Mouse (Mus musculus) embryo, embryonic 10.5 days (tissue): Measurements from ENCODE around the gene Bcam.
A peak's percentile ranks its signal among the peaks of the same experiment; 100 is the strongest.
"Not testable (repeated sequence)": the region's sequence is repeated elsewhere in the genome, so short reads cannot be mapped to it uniquely, and the experiment has no call there.

Experiments
- DNase-seq: peaks from one replicate; pipeline ENCODE4 v3.0.0-alpha.2; 2015; ENCODE audit warnings: low spot score

Bcam gene

DNA sequence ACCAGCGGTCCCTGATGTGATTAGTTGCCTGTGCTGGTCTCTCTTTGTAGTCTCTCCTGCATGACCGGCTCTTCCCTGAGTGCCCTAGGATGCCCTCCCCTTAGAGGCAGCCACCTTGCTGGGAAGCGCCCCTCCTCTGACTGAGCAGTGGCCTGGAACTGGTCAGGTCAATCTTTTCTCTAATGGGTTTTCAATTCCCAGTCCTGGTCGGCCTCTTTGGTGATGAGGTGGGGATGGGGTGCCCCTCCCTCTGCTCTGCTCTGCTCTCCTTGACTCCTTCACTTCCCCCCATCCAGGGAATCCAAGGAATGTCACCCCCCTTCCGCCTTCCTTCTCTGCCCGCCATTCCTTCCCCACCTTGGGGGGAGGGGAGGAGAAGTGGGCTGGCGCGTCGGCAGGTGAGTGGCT lies at the start of gene Bcam:
Bcam (minus strand) TSS at position 33 of the 408 bp plus-strand sequence.
- peak; percentile 77 for DNase-seq

DNA sequence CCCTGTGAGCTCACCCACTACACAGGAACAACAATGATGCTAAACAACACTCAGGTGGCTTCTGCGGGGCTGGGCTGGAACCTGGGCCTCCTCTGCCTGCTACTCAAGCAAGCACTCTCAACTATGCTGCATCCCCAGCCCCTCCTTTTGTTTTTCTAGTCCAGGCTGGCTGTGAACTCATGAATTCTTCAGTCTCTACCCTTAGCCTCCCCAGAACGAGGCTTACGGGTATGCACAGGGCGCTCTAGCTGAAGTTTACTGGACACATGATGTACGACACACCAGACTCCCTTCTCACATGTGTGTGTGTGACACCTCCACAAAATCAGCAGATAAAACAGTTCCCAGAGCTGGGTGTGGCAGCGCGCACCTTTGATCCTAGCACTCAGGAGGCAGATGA lies 48.1 kb upstream of the Bcam start:
- DNase-seq: no peak

DNA sequence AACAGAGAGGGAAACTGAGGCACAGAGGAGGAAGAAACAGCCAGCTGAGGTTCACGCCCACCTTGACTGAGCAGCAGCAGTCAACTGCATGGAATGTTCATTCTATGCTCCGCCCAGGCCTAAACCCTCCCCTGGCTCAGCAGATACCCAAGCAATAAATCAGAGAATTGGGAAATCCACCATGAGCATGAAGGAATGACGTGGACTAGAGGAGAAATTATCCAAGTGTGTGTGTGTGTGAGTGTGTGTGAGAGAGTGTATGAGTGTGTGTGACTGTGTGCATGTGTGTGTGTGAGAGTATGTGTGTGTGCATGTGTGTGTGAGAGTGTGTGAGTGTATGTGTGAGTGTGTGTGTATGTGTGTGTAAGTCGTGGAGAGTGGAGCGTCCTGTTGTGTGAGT lies 47.6 kb upstream of the Bcam start:
- DNase-seq: no peak

DNA sequence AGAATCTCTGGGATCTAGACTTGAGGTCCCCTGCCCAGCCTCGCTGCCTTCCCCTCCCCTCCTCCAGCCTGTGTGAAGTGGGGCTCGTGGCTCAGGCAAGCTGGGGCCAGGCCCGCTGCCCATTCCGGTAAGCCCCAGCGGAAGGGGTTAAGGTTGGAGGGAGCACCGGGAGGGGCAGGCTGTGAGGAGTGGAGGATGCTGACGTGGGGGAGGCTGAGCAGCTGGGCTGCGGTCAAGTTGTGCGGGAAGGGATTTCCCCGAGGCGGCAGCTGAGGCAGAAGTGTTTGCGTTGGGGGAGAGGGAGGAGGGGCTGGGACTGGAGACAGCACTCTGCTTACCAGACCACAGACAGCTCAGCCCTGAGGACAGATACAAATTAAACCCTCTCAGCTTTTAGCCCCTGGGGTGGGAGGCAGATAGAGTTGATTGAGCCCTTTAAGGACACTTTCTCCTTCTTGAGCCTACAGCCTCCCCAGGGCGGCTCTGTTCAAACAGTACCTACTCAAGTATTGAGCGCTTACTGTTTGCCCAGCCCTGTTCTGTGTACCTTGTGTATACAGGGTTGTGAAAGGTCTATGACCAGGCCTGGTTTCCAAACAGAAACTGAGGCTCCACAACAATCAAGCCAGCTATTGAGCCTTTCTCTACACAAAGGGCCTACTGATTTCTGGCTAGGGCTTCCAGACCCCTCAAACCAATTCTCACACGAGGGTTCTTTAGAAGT lies 46.7 kb upstream of the Bcam start:
- DNase-seq: peak; percentile 65

DNA sequence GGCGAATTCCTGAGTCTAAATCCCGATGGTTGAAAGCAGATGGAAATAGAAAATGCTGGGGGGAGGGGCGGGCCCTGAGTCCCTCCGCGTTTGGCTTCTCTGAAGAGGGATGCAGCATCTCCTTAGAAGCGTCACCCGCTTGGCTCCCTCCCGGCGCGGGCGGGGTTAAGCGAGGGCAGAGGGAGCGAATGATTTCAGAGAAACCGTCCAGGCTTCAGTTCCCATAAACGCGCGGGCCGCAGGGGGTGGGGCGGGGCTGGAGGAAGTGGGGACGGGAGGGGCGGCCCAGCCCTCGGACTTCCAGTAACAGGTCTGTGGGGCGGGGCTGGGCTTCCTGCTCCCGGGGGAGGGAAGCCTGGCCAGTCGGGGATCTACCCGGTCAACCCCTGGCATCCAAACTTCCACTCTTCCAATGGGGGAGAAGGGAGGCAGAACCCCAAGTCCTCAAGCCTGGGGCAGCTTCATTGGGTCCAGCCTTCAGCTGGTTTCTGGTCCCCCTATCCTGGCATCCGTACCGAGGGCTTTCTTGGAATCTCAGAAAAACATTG lies 45.5 kb upstream of the Bcam start:
- peak; percentile 73 for DNase-seq

- DNase-seq: no peak
Observed at GRCm38 (mm10) chr7:19815296-19816223, 44.7 kb upstream of the Bcam start.

DNA sequence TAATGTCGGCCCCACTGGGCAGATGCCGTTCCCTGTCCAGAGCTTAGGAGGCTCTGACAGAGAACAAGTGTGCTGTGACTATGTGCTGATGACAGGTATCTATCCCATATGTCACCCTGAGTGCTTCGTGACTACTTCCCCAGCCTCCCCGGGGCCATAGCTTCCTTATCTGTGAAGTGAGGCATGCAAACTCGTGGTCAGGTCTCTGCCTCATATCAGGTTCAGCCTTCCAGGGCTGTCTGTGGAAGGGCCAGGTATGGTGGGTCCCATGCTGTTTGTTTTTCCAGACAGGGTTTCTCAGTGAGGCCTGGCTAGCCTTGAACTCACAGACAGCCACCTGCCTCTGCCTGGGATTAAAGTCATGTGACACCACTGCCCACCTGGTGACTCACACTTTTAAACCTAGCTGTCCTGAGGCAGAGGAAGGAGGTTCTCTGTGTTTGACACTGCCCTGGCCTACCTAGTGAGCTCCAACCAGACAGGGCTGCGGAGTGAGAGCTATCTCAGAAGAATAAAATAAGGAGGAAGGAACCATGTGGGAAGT lies 42.8 kb upstream of the Bcam start:
- no peak for DNase-seq

GRCm38 (mm10) chr7:19813161-19813560 lies 42.3 kb upstream of the Bcam start:
- no peak for DNase-seq

DNA sequence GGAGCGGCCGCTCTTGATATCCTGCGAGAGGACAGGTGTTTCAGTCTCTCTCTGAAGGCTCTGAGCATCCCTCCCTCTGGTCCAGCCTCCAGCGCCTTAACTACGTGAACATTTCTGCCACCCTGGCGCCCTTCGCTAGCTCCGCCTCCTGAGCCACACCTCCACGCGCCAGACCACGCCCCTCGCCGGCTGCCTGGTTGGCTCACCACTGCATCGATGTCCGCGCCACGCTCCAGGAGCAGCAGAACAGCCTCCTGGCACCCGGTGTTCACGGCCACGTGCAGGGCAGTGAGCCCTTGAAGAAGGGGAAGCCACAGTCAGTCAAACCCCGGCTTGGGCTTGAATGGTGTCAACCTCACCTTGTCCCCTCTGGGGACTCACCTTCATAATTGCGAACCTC lies 40.3 kb upstream of the Bcam start:
- peak; percentile 47 for DNase-seq

DNA sequence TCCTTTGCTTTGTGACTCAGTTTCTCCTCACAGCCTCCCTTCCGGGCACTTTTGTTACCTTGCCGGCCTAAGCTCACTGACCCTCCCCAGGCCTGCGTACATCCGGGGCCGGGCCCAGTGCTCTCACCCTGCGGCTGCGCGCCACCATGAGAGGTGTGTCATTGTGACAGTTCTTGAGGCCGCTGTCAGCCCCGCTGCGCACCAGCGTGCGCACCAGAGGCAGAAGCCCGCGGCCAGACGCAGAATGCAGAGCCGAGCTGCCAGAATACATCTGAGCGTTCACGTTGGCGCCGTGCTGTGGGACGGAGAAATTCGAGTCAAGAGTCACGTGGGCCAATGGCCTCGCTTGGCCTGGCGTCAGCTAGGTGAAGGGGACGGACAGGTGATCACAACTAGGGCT lies 38.6 kb upstream of the Bcam start:
- peak; percentile 28 for DNase-seq

GRCm38 (mm10) chr7:19806356-19806969 lies 35.6 kb upstream of the Bcam start:
- no peak for DNase-seq

- peak; percentile 85 for DNase-seq
Observed at GRCm38 (mm10) chr7:19802995-19803394, 32.2 kb upstream of the Bcam start.

DNA sequence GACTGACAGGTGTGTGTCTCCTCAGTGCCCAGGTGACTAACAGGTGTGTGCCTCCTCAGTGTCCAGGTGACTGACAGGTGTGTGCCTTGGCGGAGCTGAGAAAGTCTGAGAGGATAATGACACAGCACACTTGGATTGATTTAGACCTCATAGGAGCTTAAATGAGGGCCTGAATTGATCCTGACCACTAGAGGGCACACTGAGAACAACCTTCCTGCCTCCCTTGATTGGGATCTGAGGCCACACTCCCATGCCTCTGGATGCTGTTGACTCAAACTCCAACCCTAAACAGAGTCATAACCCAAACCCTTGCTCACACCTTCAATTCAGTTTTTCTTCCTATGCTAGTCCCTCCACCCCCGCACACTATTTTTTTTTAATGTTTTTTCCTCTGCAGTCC lies 29.9 kb upstream of the Bcam start:
- DNase-seq: peak; percentile 82

DNA sequence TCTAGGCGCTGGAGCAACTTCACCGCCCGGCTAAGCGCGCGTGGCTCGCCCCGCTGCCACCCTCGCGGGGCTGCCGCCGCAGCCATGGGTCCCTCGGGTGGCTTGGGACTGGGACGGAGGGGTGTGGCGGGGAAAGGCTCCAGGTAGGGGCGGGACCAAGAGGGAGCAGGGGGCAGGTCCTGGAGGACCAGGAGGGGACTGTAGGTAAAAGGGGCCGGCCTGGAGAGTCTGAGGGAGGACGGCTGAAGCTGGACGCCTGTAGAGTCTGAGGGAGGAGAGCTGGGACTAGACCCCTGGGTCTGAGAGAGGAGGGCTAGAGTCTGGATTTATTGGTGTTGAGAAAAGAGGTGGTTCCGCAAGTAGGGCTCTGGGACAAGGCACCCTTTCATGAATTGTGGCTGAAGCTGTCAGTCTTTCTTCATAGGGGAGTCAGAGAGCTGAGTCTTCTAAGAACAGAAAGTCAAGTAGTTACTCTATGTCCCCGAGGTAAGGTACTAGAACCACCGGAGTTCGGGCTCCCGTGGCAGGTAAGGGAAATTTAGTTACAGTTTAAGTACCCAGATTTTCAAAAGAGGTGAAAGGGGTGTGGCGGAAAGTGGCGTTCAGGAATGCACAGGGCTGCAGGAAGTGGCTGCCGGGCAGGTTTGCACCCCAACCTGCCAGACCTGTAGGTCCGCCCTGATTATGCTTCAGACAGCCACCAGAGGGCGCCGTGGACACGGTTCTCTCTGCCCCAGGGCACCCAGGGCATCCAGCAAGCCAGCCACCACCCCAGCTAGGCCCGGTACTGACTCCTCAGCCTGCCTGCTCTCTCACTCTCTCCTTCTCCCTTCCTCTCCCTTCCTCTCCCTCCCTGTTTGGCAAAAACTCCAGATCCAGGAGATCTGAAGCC lies 26.1 kb upstream of the Bcam start, which contains the start of gene Cblc:
Cblc (minus strand) TSS at position 113 of the 892 bp plus-strand sequence.
- peak; percentile 78 for DNase-seq

- DNase-seq: no peak
Observed at GRCm38 (mm10) chr7:19796254-19796653, 25.4 kb upstream of the Bcam start.

DNA sequence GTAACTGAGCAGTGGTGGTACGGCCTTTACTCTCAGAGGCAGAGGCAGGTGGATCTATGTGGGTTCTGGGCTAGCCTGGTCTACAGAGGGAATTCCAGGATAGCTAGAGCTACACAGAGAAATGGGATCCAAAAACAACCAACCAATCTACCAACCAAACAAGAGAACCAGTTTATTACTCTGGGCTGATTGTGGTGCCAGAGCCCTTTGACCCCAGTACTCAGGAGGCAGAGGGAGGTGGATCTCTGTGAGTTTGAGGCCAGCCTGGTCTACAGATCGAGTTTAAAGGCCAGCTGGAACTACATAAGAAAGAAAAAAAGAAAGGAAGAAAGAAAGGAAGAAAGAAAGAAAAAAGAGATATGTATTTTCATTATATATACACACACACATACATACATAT lies 24.4 kb upstream of the Bcam start:
- no peak for DNase-seq

GRCm38 (mm10) chr7:19792701-19793630 lies 22.1 kb upstream of the Bcam start:
- DNase-seq: no peak

- not testable (repeated sequence) for DNase-seq
Observed at GRCm38 (mm10) chr7:19791504-19791903, 20.7 kb upstream of the Bcam start.

- DNase-seq: peak; percentile 91
Observed at GRCm38 (mm10) chr7:19789904-19790347, 19.1 kb upstream of the Bcam start.
